Mouse (Mus musculus) embryo, embryonic 9.5 days (tissue): ENCODE results near the gene Ubap2.

Experiments
- DNase-seq: peaks from one replicate; pipeline ENCODE4 v3.0.0-alpha.2; 2017; ENCODE audit errors: extremely low spot score

Gene Ubap2

DNA sequence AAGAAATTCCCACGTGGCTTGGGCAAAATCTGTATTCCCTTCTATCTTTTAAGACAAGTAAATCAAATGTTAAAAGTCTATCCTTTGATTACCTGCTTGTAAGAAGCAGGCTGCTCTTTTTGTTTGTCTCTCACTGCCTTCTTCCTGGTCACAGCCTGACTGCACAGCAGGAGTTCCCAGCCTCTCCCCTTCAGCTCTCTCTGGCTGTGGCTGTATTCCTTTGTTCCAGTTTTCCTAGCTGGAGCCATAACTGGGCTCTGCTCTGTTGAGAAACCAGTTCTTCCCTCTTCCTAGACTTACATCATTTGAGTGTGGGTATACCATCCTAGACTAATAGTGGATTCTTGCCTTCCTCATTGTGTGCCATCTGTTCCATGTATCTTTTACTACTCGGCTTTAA lies 110.0 kb downstream of the Ubap2 start:
- DNase-seq: no peak

DNA sequence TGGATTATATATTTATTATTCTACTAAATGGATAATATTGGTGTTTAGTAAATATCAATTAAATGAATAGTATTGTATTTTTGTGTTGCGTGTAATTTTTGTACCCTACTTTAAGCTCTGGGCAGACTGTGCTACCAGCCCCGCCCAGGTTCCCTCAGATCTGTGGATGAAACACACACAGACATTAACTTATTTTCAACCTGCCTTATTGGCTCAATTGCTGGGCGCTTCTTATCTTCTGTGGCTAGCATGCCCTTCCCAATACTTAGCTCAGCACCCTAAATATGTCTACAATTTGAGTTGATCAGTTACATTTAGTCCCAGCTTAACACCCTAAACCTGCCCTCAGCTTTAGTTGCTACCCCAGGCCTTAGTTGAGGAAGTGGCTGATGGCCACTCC lies 113.7 kb downstream of the Ubap2 start:
- DNase-seq: no peak

DNA sequence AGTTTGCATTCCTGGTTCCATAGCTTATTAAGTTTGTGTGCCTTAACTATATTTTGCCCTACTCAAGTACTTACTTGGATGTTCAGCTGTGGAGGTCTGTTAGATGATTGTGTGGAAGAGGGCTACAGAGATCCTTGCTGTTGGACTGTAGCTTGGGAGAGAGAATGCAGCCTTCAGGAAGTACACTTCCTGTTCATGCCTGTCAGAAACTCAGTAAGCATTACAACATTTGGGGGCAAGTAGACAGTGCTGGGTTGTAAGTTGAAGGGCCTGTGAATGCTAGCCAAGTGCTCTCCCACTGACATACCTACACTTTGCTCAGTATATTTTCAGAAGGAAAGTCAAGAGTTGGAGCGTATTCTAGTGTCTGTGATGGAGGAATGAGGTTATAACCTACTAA lies 116.7 kb downstream of the Ubap2 start:
- no peak for DNase-seq

DNA sequence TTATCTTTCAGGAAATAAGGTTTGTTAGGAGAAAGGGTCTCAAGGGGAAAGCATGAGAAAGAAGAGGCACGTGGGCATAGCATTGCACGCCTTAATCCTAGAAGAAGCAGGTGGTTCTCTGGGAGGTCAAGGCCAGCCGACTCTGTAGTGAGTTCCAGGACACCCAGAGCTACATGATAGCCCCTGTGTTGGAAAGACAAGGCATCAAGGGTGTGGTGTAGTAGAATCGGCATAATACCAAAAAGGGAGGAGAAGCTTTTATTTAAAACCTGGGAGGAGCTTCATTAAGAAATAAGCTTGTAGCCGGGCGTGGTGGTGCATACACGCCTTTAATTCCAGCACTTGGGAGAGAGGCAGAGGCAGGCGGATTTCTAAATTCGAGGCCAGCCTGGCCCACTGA lies 118.0 kb downstream of the Ubap2 start:
- DNase-seq: no peak

DNA sequence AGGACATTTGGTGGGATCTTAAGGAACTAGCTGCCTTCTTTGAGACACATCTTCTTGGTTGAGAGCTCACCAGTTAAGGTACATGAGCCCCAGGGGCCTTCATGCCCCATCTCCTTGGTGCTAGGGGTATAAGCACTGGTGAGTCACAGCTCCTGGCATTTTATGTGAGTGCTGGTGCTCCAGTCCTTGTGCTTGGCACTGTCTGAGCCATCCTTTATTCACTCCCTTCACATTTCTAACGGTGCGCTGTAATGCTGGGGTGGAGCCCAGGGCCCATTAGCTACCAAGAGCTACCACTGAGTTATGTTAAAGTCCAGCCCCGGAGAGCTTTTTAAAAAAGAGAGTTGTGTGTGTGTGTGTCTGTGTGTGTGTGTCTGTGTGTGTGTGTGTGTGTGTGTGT lies 121.8 kb downstream of the Ubap2 start:
- DNase-seq: no peak

- no peak for DNase-seq
Observed at GRCm38 (mm10) chr4:41151186-41151585, 123.8 kb downstream of the Ubap2 start.

DNA sequence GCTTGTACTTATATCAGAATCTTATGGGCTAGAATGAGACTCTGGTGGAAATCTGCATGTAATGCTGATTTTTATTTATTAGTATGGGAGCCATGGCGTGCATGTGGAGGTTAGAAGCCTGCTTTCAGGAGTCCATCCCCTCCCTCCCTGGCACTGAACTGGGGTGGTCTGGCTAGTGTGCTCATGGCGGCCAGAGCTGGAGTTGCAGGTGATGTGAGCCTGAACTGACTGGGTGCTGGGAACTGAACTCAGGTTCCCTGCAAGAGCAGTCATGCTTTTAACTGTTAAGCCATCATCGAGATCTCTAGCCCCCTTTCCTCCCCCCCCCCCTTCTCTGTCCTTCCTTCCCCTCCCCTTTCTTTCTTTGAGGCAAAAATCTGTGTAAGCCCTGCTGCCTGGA lies 125.1 kb downstream of the Ubap2 start:
- no peak for DNase-seq
